Mouse (Mus musculus) adrenal gland, adult 2 months (tissue): ENCODE measurements around the gene Csrnp2. TPM values are rescaled to one million over a fixed set of nuclear protein-coding genes. Genes with fewer than 3 reads are reported as not detected.
"Not testable (repeated sequence)": the region's sequence is repeated elsewhere in the genome, so short reads cannot be mapped to it uniquely, and the experiment has no call there.

ENCODE experiments used
- DNase-seq: peaks from one replicate; pipeline ENCODE4 v3.0.0; 2021
- long read RNA-seq: library from polyadenylated mRNA; stranded (forward); transcript quantifications from one replicate; pipeline ENCODE4 v2.0.0, GENCODE M21; 2021
- polyA plus RNA-seq: library from polyadenylated mRNA; depleted of rRNA; stranded (reverse); fragments of >200 nt; gene quantifications from 2 replicates; pipeline ENCODE4 v1.2.3, GENCODE M21; 2012; rRNA removed
- total RNA-seq, 2 experiments: library from RNA; stranded (reverse); gene quantifications; 2 replicates each; pipeline ENCODE4 v1.2.3; 2021

Gene Csrnp2
- total RNA-seq (1 to 10 TPM; 5.6 to 5.8 TPM), polyA plus RNA-seq (4.2 and 4.3 TPM in 2 replicates)
- long read RNA-seq, full-length matches to known transcripts = 1 of 3 reads
- long read RNA-seq, partial matches to known transcripts = 0 of 3 reads
- long read RNA-seq, other reads (novel, unspliced or antisense) = 2 of 3 reads

DNA sequence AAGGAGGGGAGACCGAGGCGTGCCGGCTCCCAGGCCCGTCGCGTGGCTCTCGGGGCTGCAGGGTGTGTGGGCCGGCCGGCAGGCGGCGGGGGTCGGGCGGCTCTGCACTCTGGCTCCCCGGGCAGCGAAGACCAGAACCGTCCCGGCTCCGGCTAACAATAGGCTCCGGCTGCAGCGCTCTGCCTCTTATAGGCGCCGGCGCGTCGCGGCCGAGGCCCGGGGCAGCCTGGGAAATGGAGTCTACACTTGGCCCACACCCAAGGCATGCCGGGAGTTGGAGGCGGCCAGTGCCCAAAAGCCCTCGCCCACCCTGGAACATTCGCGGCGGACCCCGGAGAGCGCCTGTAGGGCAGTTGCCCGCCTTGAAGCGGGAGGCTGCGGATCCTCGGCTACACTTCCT, at the start of gene Csrnp2:
Gene Csrnp2 (minus strand): TSS at position 387 of the 400 bp plus-strand sequence.
- DNase-seq = peak; percentile 94

DNA sequence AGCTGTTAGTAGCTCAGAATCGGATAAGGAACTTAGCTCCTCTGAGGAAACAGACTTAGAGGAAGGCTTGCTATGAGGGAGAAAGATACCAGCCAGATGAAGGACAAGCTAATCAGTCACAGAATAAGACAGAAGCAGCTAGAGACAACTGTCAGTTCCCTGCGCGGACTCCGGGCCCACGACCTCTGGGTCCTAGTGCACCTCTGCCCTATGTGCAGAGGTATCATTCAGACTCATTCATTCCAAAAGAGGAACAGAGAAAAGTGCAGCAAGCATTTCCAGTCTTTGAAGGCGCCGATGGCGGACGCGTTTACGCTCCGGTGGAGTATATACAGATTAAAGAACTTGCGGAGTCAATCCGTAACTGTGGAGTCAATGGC, 48.4 kb upstream of the Csrnp2 start:
- not testable (repeated sequence) for DNase-seq

DNA sequence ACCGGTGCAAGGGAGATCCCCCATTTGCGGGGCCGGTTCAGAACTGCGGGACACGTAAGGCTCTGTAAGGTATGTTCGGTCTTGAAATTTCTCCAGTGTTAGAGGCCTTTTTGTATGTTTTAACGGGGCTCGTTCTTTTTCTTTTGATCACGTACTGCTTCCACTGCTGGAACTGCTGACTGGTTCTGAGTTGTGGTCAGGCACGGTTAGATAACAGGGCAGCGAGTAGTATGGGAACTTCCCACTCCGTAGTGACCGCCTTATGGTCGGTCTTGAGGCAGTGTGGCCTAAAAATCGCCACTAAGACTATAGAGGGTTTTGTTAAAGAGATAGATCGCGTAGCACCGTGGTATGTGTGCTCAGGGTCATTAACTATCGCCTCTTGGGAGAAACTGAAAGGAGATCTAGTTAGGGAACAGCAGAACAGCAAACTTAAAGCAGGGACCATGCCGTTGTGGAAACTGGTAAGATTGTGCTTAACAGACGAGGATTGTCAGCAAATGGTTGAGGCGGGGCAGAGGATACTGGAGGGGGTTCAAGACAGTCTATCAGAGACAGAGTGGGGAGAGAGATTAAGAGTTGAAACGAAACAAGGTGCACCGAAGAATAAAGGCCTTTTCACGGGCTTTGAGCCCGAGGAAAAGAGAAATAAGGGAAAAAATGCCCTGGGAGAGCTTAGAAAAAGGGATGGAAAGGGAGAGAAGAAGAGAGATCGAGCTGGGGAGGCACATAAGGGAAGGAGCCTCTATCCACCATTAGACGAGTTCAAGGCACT, 47.8 kb upstream of the Csrnp2 start:
- DNase-seq = not testable (repeated sequence)

DNA sequence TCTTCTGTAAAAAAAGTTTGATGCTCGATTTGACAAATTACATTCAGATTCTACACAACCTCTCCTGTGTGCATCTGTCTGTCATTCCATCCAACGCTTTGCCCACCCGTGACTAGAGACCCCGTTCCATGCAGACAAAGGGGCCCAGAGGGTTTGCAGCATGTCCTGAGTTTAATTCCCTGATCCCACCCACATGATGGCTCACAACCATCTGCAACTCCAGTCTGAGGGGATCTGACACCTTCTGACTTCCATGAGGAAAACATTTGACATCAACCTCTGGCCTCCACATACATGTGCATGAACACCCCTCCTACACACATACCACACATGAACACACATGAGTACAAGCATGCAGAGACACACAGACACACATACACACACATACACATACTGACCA, 46.1 kb upstream of the Csrnp2 start:
- DNase-seq = no peak

DNA sequence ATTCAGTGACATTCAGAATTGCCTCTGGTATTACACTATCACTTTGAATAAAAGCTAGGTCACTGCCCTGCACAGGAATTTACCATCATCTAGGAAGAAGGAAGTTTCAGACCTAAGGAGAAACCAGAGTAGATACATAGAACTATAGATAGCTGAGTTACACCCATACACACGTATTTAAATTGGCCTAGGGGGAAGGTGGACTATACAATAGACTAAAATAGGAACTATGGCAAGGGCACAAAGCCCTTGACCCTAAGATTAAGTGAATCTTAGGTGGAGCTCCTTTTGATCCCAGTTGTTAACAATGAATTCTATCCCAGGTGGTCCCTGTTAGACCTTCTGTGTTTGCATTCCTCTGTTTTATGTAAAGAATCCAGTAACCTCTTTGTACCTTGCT, 45.7 kb upstream of the Csrnp2 start:
- DNase-seq = not testable (repeated sequence)

DNA sequence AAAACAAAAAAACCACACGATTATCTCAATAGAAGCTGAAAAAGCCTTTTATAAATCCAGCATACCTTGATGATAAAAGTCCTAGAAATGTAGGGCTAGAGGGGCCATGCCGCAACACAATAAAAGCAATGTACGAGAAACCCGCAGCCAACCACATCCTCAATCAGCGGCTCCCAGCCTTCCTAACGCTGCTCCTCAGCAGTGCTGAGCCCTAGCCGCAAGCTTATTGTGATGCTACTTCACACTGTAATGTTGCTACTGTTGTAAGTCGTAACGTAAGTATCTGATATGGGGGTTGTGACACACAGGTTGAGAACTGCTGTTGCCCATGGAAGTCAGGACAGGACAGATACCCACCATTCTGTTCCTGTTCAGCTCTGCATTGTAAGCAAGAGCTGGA, 44.1 kb upstream of the Csrnp2 start:
- DNase-seq = no peak

DNA sequence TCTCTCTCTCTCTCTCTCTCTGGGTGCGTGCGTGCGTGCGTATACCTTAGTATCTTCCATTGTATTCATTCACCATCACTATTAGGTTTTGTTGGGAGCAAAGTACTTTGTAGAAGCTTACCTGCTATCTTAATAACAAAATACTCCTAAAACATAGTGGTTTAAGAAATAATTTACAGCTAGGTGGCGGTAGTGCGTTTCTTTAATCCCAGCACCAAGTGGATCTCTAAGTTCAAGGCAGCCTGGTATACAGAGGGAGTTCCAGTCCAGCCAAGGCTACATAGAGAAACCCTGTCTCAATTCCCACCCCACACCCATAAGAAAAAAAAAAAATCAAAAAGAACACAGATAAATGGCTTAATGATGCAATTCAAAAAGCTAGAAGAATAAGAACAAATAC, 42.6 kb upstream of the Csrnp2 start:
- DNase-seq = peak; percentile 34

DNA sequence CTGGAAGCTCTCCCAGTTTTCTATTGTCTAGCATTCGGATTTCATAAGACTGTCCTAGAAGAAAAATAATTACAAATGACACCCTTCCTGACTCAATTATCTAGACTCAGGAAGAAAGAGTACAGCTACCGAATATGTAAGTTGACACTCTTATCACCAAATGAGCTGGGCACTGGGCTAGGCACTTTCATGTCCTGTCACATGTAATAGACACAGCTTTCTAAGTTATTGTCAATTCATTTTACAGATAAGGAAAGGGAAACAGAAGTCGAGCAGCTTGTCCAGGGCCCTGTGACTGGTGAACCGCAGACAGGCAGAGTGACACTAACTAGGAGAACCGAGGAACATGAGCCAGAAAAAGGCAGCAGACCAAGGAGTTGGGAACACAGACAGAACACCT, 32.6 kb upstream of the Csrnp2 start:
- no peak for DNase-seq

DNA sequence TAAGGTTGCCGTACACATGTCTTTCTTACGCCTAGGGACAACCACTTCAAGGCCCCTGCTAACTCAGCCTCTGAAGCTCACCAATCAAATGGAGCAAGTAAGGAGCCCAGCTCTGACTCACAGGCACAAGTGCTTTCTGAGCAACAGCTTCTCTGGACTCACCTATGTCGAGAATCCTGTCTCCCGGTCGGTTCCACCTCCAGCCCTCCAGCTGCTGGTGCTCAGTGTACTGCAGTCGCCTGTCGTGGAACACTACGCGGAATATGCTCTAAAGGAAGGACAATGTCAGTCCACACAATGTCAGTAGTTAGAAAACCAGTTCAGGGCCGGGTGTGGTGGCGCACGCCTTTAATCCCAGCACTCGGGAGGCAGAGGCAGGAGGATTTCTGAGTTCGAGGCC, 30.1 kb upstream of the Csrnp2 start:
- DNase-seq = no peak

DNA sequence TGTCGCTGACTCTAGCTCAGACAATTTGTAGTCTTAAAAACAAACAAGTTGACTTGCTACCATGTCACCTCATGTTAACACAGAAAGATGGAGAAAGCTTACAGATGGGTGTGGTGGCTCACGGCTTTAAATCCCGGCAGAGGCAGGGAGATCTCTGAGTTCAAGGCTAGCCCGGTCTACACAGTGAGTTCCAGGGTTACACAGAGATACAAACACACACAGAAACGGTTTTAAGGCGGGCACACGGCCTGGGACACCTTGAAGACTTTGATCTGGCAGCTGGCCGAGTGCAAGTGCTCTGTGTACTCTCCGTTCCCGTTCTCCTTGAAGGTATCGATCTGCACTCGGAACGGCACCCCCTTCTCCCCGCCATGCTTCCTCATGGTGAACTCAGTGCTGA, 25.0 kb upstream of the Csrnp2 start:
- no peak for DNase-seq

DNA sequence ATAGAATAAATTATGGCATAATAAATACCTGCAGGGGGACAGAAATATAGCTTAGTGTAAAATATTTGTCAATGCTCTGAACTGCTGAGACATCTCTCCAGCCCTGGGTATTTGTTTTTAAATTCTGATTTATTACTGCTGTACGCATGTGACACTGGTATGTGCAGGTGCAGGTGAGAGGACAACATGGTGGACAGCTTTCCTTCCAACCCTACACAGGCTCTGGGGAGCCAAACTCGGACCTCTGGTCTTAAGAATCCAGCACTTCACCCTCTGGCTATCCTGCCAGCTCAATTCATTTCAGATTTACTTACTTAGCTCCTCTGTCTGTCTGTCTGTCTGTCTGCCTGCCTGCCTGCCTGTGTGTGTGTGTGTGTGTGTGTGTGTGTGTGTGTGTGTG, 19.8 kb upstream of the Csrnp2 start:
- no peak for DNase-seq

DNA sequence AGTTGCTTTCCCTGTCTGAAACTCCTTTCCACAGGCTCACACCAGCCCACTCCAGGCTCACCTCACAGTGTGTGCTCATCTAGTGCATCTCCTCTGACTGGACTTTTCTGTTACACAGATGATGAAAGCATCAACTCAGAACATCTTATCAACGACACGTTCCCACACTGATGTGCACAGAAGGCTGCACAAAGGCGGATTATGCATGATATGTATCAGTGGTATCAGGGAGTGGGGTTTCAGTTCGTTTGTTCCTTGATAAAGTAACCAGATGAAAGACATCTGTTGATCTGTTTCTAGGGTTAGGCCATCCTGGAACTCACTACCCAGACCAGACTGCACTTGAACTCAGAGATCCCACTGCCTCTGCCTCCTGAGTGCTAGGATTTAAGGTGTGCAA, 18.1 kb upstream of the Csrnp2 start:
- DNase-seq = no peak

DNA sequence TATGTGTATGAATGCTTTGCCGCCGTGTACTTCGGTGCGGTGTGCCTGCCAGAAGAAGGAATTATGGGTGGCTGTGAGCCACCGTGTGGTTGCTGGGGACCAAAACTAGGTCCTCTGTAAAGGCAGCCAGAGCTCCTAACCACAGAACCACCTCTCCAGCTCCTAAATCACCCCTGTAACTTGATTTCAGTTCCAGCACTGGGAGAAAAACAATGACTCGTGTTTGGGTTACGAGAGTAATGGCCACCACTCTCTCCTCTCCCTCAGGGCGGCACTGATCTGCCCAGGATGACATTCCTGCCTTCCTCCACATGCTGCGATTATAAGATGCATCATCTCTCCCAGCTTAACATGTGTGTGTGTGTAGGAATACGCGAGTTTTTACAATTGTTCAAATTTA, 14.8 kb upstream of the Csrnp2 start:
- DNase-seq = no peak

DNA sequence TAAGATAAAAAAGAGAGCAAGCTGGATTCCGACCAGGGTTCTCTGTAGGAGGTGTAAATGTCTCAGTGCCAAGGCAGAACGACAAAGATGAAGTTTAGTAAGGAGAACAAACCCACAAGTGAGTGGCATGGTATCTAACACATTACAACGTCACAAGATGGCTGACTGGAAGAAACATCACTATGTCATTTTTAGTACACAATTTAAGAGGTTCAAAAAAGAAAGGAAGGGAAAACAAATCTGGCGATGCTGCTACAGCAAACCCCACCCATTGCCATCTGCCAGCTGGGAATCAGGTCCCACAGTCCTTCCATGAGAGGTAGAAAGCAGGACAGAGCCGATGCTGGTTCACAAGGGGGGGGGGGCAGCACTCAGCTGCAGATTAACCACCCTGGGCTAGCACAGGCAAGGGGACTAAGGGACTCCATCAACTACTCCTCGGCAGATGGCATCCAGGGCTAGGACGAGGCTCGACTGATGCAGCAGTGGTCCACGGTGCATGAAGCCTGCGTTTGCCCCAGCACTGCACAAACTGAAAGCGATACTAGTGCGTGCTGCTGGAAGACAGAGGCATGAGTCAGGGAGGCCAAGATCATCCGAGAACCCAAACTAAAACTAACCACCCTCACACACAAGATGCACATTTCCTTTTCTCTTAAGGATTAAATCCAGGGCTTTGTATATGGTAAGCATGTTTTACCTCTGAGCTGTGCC, 13.3 kb upstream of the Csrnp2 start:
- DNase-seq = no peak

DNA sequence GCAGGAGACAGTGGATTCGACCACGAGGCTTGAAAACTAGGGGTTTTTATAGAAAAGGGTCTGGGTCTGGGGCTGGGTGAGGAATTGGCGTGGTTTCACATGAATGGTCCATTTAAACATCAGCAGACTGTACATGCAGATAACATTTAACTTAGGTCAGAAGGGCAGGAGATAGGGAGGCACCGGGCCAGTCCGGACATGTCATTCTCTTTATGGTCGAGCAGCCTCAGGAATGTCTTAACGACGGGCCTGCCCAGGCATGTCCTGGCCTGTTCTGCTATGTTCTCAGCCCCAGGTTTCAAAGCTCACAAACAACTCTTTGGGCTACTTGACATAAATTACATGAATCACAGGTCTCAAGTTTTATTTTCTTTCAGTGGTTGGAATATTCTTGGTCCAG, 4.2 kb upstream of the Csrnp2 start:
- DNase-seq = not testable (repeated sequence)

DNA sequence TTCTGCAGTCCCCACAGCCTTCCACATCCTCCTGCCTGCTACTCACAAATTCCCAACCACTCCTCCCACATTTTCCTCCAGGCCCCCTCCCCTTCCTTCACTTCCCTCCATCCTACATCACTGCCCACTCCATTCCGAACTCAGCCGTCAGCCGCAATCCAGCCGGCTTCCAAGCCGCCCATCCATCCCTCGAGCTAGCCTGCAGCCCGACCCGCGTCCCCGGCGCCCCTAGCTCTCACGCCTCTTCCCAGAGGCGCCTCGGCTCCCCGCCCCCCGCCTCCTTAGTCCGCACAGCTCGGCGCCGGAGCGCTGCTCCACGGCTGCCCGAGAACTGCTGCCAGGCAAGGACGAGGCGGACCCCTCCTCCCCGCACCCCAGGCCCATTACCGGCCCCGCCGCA, 641 bp downstream of the Csrnp2 start:
- no peak for DNase-seq

DNA sequence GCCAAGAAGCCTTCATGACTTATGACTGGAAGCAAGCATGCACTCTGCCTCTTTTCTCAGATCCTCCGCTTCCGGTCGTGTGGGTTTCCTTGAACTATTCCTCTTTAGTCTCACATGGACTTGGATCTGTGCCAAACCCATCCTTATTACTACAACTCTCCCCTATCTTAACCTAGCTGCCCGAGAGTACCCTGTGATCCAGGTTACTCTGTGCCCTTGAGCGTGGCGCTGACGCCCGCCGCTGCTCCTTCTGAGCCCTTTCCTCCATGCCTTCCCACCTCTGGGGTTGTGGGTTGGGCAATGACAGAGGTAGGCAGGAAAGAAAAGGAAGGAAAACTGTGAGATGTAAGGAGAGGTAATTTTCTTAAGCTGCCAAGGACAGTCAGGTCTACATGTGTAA, 3.3 kb downstream of the Csrnp2 start:
- no peak for DNase-seq

DNA sequence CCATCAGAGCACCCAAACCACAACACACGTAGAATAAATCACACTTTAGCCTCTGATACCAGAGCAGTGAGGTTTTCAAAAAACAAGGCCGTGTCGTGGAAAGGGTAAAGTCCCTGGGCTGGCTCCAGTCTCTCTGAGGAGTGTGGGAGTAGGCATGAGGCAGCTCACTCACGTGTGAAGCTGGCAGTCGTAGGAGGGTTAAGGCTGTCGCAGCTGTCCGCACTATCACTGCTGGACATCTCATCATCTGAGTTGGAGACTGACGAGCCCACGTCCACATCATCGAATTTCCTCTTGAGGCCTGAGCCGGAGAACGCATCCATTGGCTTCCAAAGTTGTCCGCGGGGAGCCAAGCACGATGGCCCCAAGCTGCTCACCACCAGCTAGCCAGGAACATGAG, 6.0 kb downstream of the Csrnp2 start:
- no peak for DNase-seq

DNA sequence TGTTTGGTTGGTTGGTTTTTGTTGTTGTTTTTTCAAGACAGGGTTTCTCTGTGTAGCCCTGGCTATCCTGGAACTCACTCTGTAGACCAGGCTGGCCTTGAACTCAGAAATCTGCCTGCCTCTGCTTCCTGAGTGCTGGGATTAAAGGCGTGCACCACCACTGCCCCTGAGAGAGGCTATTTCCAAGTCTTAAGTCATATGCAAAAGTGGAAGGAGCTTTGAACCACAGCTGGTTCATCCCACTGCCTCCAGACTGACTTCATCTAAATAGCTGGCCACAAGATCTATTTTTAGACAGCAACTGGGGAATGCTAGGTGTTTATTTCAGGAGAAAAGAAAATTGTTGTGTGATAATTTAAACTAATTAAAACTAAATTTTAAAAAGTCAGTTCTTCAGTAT, 7.0 kb downstream of the Csrnp2 start:
- DNase-seq = not testable (repeated sequence)

DNA sequence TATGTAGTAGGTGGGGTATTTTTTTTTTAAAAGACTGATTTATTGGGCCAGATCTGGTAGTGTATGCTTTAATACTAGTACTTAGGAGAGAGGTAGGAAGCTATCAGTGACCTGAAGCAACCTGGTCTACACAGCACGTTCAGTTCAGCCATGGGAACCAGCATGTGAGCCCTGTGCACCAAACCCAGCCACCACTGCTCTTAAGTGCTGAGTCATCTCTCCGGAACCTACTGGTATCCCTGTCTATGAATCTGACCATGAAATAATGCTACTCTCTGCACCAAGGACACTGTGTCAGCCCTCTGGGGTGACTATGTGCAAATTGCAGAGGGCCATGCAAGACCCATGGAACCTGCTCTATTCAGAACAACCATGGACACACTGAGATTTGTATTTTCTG, 8.2 kb downstream of the Csrnp2 start:
- DNase-seq = peak; percentile 74

DNA sequence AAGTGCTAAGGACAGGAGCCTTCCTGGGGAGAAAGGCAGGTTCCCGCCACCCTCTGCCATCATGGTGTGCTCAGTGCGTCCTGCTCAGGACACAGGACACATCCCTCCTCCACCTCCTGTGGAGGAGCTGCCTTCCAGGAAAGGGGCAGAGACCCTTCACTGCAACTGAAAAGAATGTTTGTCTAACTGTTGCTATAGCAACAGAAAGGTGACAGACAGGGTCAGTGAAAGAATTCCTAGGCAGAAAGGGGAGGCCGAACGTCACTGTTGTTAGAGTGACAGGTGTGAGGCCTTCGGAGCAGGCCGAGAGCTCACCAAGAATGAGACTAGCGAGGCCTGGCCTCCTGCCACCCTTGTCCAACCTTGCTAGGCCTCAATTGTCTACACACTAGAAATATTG, 8.8 kb downstream of the Csrnp2 start:
- no peak for DNase-seq

DNA sequence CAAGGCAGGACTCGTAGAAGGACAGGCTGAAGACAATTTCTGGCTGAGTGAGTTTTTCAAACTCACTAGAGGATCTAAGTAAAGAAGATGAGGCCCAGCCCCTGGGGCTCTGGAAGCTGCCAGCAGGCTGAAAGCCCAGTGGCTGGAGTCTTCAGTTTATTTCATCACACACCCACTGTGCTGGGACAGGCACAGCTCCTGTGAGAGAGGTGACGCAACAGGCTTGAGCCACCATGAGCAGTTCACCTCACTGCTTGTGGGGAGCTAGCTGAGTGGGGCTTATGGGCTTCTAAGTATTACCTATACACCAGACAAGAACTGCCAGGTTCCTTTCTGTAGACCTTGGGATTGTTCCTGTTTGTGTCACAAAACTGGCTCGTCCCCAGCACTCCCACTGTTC, 9.7 kb downstream of the Csrnp2 start:
- DNase-seq = peak; percentile 72

DNA sequence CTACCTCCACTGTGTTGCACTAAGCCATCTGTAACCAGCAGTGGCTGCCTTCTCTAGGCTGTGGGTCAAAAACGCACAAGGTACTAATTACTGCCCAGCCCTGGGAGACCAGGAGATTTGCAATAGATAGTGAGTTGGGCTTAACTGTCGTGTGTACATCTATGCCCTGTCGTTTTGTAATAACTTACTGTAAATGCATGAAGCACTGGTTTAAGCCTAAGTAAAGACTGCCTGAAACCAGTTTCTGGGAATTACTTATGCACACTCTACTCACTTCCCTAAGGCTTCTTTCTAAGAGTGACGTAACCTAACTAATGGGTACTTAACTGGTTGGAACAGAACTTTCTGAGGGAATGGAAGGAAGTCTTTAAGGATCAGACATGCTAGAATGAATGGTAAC, 16.4 kb downstream of the Csrnp2 start:
- no peak for DNase-seq

DNA sequence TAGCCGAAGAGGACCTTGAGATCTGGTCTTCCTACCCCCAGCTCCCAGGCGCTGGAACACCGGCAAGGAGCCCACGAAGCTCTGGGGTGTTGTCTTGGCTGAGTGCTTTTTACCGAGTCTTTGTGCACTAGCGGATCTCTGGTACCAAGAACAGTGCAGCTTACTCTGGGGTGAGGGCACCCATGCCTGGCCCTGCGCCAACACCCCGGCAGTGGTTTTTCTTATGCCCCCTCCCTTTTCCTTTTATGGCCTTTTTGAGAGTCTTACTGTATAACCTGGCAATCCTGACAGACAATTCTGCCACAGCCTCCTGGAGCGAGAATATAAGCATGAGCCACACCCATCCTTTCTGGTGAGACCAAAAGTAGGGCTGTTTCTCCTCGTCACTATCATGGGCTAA, 16.9 kb downstream of the Csrnp2 start:
- no peak for DNase-seq
